Mouse (Mus musculus) heart, embryonic 10.5 days (tissue): ENCODE data around the gene Babam2. TPM values are rescaled to one million over a fixed set of nuclear protein-coding genes. Genes with fewer than 3 reads are reported as not detected.
"Not testable (repeated sequence)": the region's sequence is repeated elsewhere in the genome, so short reads cannot be mapped to it uniquely, and the experiment has no call there.

Experiments used
- DNase-seq: peaks from one replicate; pipeline ENCODE4 v3.0.0-alpha.2; 2017; ENCODE audit warnings: low spot score
- H3K27ac ChIP-seq: fragments of 300-500 bp; sonication (generic); 2 replicates; pipeline ENCODE4 v1.5.1; 2016; ENCODE audit warnings: mild to moderate bottlenecking
- H3K27me3 ChIP-seq: fragments of 300-500 bp; sonication (generic); 2 replicates; pipeline ENCODE4 v1.6.1; 2016; ENCODE audit warnings: mild to moderate bottlenecking; ENCODE audit not compliant: poor library complexity, insufficient read depth, severe bottlenecking
- H3K36me3 ChIP-seq: fragments of 300-500 bp; sonication (generic); 2 replicates; pipeline ENCODE4 v1.6.1; 2016; ENCODE audit warnings: mild to moderate bottlenecking, moderate library complexity
- H3K4me1 ChIP-seq: fragments of 300-500 bp; sonication (generic); 2 replicates; pipeline ENCODE4 v1.6.1; 2016; ENCODE audit warnings: mild to moderate bottlenecking
- H3K4me3 ChIP-seq: fragments of 300-500 bp; sonication (generic); 2 replicates; pipeline ENCODE4 v1.5.1; 2016; ENCODE audit warnings: mild to moderate bottlenecking, moderate library complexity
- H3K9me3 ChIP-seq: fragments of 300-500 bp; sonication (generic); 2 replicates; pipeline ENCODE4 v1.6.1; 2016; ENCODE audit warnings: mild to moderate bottlenecking, moderate library complexity
- WGBS: fragments of 180-500 bp; shearing (Covaris S2); methylation state at CpG from one replicate; pipeline ENCODE4 v1.1.7; 2016; 5-methylcytosine and 5-hydroxymethylcytosine counted together
- polyA plus RNA-seq: library from polyadenylated mRNA; unstranded; fragments of >200 nt; fragmentation: Nextera tagmentation; extraction: Ambion mirVana; gene quantifications from 2 replicates; pipeline ENCODE4 v1.2.1, GENCODE M21; 2016

The Babam2 gene
- polyA plus RNA-seq, 1 experiment from 2014 or later = 43.6 TPM

DNA sequence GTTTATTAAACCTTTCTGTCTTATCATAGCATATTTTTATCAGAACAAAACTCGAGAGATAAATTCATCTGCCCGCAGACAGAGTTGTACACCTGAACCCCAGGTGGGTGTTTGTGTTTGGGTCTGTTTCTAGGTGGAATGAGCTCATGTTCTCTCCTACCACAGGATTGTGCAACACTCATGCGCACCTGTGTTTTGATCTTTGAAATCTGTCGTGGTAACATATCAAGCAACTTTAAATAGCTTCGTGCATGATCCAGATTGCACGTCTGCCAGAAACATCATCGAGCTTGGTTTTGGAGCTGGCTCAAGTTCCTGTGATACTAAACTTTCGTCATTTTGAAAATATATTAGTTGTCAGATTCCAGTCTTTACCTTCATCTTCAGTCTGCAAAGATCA, 251.9 kb downstream of the Babam2 start:
- no peaks in the 10 kb centered on the region for H3K27me3 ChIP-seq
- 0 out of 2 replicates have a peak, but pooled peaks cover 3% of the 10 kb centered on the region for H3K4me1 ChIP-seq
- no peaks in the 10 kb centered on the region for H3K36me3 ChIP-seq
- no peak for DNase-seq
- H3K4me3 ChIP-seq = no peak overlapping the region
- WGBS = 89% methylated on average over 8 of the region's 8 CpGs
- H3K27ac ChIP-seq = no peak overlapping the region
- H3K9me3 ChIP-seq = no peaks in the 10 kb centered on the region

DNA sequence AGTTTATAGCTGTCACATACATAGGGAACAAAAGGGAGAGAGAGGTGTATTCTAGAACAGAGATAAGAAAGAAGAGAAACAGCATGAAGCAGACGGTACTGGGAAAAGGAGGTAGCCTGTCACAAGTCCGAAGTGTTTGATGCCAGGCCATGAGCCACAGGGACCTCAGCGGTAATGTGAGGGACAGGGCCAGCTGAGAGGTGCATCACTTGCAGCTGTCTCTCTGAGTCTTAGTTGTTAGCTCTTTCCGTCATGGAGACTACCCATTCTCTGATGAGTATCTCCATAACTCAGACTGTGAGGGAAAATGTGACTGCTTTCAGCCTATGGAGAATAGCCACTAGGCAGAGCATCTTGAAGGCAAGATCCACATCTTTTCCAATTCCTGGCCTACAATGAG, 253.0 kb downstream of the Babam2 start:
- Histone ChIP-seq H3K27ac (no peak overlapping the region), H3K4me1 (0 out of 2 replicates have a peak, but pooled peaks cover 3% of the 10 kb centered on the region), H3K4me3 (no peak overlapping the region), H3K9me3 (no peaks in the 10 kb centered on the region), H3K27me3 (no peaks in the 10 kb centered on the region), H3K36me3 (no peaks in the 10 kb centered on the region)
- DNase-seq = no peak
- WGBS = 78% methylated on average over 4 of the region's 4 CpGs

DNA sequence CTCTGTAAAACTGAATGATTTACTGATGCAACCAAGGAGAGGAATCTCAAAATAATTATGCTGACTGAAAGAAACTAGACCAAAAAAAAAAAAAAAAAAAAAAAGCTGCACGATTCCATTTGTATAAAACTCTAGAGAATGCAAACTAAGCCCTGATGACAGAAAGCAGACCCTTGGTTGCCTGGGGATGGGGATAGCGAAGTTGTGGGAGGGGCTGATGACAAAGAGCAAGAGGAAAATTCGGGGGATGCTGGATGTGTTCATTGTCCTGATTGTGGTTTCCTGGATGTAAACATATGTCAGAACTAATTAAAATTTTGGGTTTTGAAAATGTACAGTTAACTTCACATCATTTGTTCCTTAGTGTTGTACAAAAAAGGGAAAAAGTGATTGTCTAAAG, 257.7 kb downstream of the Babam2 start:
- Histone ChIP-seq H3K4me3 (no peak overlapping the region), H3K27me3 (no peaks in the 10 kb centered on the region), H3K36me3 (no peaks in the 10 kb centered on the region), H3K4me1 (no peaks in the 10 kb centered on the region), H3K9me3 (no peaks in the 10 kb centered on the region), H3K27ac (no peak overlapping the region)
- 57% methylated on average over 3 of the region's 3 CpGs for WGBS
- no peak for DNase-seq

DNA sequence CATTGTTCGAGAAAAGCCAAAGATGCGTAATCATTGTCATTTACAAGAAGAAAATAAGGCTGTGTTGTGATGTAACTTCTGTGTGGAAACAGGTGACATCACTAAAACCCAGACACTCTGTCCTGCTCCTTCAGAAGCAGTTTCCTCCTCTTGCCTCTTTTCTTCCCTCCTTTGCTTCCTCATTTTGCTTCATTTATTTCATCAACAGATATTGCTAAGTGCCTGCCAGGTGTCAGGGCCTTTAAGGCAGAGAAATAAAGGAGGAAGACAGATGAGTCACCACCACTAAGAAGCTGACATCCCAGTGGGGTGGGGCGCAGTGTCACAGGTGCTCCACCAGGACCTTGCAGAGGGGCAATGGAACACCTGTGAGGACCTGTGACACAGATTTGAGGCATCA, 258.9 kb downstream of the Babam2 start:
- Histone ChIP-seq H3K27me3 (no peaks in the 10 kb centered on the region), H3K4me3 (no peak overlapping the region), H3K9me3 (no peaks in the 10 kb centered on the region), H3K4me1 (no peaks in the 10 kb centered on the region), H3K36me3 (no peaks in the 10 kb centered on the region), H3K27ac (peak overlapping the region; percentile 3; the same call in 1 of the 2 replicates)
- no peak for DNase-seq
- 96% methylated on average over 3 of the region's 3 CpGs for WGBS

DNA sequence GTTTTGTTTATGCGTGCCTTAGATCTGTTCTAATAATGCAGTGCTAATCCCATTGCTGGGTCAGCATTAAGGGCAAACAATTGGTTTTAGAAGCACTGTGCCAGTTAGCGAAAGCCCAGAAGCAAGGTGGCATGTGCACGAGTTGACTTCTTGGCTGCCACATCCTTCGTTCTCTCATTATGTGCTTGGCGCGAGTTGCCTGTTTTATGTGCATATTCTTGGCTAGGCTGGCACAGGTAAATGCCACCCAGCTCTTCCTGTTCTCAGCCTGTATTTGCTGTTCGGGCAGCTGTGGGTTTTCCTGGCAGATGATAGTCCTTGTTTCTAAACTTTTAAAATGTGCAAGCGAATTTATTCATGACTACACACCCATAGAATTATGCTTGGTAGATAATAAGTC, 262.4 kb downstream of the Babam2 start:
- Histone ChIP-seq H3K4me3 (no peak overlapping the region), H3K4me1 (no peaks in the 10 kb centered on the region), H3K9me3 (no peaks in the 10 kb centered on the region), H3K27ac (no peak overlapping the region), H3K36me3 (no peaks in the 10 kb centered on the region), H3K27me3 (no peaks in the 10 kb centered on the region)
- DNase-seq = no peak
- WGBS = 93% methylated on average over 8 of the region's 8 CpGs

DNA sequence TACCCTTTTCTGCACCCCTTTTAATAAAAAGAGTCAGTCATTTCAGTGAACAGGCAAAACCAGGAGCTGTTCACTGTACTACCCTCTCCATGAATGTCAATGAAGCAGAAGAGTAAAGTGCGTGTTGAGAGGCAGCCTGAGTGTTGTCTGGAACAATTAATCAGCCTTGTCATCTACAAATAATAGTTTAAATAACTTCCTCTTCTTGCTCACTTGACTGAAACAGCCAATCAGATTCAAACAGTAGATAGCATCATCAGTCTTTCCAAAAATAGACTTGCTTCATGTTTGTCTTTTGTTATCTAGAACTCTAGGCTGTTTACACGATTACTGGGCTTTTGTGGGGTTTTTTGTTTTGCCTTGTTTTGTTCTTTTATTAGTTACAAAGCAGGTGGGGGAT, 263.9 kb downstream of the Babam2 start:
- Histone ChIP-seq H3K4me1 (no peaks in the 10 kb centered on the region), H3K9me3 (no peaks in the 10 kb centered on the region), H3K27me3 (no peaks in the 10 kb centered on the region), H3K36me3 (no peaks in the 10 kb centered on the region), H3K27ac (no peak overlapping the region), H3K4me3 (no peak overlapping the region)
- no peak for DNase-seq
- WGBS = 41% methylated on average over 2 of the region's 2 CpGs

DNA sequence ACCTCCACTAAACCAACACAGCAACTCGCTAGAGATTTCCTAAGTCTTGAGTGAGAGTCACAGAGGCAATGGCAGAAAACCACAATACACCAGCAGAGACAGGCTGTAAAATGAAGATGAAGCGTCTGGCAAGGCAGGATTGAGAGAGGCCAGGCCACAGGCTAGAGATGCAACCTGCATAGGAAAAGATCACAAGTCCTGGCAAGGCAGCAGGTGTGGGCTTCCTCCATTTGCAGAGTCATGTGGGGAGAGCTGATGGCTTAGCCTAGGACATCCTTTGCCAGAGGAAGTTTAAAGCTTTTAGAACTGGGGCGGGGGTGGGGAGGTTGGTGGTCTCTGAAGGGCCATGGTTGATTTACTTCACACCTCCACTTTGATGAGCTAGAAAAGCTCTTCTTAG, 264.9 kb downstream of the Babam2 start:
- no peaks in the 10 kb centered on the region for H3K4me1 ChIP-seq
- H3K36me3 ChIP-seq = no peaks in the 10 kb centered on the region
- H3K27ac ChIP-seq = no peak overlapping the region
- no peak overlapping the region for H3K4me3 ChIP-seq
- 68% methylated on average over 3 of the region's 3 CpGs for WGBS
- H3K9me3 ChIP-seq = no peaks in the 10 kb centered on the region
- no peak for DNase-seq
- H3K27me3 ChIP-seq = no peaks in the 10 kb centered on the region

DNA sequence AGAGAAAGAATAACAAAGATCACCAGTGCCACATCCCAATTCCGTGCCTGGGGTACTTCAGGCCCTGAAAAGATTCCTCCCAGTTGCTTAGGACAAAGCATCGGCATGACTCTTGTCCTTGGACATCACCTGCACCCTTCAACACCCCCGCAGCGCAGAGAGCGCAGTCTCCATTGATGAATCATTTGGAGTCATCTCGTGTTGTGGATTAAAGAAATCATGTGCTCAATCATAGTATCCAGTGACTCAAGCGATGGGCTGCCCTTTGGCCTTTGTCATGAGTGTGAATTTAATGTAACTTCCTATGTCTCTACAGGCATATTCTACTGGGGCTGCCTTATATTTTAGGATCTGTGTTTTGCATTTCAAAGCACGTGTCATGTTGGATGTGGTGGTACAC, 265.9 kb downstream of the Babam2 start:
- DNase-seq = no peak
- H3K27ac ChIP-seq = no peak overlapping the region
- H3K4me3 ChIP-seq = no peak overlapping the region
- WGBS = 84% methylated on average over 8 of the region's 8 CpGs
- H3K27me3 ChIP-seq = no peaks in the 10 kb centered on the region
- 0 out of 2 replicates have a peak, but pooled peaks cover 3% of the 10 kb centered on the region for H3K4me1 ChIP-seq
- H3K36me3 ChIP-seq = no peaks in the 10 kb centered on the region
- H3K9me3 ChIP-seq = no peaks in the 10 kb centered on the region

DNA sequence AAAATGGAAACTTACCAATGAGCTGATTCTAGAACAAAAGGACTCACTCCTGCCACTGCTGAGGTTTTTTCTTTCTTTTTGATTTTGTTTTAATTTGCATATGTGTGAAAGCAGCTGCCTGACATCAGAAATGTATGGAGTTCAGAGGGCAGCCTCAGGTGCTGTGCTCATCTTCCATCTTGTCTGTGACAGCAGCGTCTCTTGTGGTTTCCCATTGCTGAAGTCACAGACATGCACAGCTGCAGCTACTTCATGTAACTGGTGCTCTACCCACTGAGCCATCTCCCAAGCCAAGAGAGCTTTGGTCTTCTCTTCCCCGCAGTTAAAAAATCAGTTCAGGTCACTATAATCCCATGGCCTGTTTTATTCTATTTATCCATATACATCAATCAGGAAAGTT, 266.4 kb downstream of the Babam2 start:
- Histone ChIP-seq H3K36me3 (no peaks in the 10 kb centered on the region), H3K27ac (no peak overlapping the region), H3K4me1 (0 out of 2 replicates have a peak, but pooled peaks cover 3% of the 10 kb centered on the region), H3K27me3 (no peaks in the 10 kb centered on the region), H3K9me3 (no peaks in the 10 kb centered on the region), H3K4me3 (no peak overlapping the region)
- 73% methylated on average over 2 of the region's 2 CpGs for WGBS
- no peak for DNase-seq

DNA sequence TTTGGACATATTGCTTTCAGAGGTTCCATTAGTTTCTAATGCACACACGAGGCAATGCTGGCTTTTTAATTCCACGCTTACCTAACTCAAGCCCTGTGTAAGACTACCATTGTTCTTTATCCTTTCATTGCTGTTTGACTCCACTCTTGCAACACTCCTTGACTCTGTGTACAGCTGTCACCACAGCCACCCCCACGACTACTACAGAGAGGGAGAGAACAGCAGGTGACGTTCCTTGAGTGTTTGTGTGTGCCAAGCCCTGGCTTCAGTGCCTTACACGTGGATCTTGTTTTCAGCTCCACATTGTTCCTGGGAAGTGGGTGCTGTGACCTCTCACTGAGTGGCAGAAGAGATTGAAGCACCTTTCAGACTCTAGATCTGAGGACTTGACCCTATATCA, 269.3 kb downstream of the Babam2 start:
- Histone ChIP-seq H3K27me3 (no peaks in the 10 kb centered on the region), H3K9me3 (no peaks in the 10 kb centered on the region), H3K4me3 (no peak overlapping the region), H3K36me3 (no peaks in the 10 kb centered on the region), H3K27ac (no peak overlapping the region), H3K4me1 (0 out of 2 replicates have a peak, but pooled peaks cover 3% of the 10 kb centered on the region)
- 67% methylated on average over 5 of the region's 5 CpGs for WGBS
- DNase-seq = no peak

DNA sequence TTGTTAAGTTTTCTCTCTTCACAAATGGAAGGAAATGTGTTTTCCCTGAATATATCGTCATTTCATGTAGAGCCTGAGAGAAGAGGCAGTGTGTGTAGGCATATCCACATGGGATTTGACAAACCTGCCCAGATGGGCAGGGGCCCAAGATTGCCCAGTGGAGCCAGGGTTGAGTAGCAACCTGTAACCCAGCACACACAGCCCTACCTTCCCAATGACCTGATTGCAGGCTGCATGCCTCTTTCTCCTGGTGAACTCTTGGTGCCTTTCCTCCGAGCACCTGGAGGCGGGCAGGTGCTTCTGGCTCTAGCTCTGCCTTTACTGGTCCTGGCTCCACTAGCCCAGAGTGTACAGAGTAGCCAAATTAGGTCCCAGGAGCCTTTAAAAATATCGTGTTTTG, 270.0 kb downstream of the Babam2 start:
- 81% methylated on average over 4 of the region's 4 CpGs for WGBS
- no peaks in the 10 kb centered on the region for H3K27me3 ChIP-seq
- no peak overlapping the region for H3K4me3 ChIP-seq

DNA sequence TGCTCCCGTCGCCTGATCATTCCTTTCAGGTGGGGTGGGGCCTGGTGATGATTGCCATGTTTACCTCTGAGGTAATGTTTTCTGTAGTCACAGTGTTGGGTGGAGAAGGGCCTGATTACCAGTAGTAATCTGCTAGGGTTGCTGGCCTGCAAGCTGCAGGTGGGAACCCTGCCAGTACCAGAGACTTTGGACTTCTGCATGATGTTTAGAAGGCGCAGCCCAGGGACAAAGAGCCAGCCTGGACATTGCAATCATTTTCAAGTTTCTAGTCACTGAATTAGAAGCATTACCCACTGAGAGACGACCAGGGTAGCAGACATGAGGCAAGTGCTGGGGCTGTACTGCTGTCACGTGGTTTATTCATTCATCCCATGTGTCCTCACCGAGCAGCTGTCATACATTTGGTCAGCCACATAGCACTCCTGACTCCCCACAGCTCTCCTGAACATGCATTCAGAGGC, 270.6 kb downstream of the Babam2 start:
- 74% methylated on average over 6 of the region's 6 CpGs for WGBS
- Histone ChIP-seq H3K36me3 (no peaks in the 10 kb centered on the region), H3K9me3 (no peaks in the 10 kb centered on the region), H3K27ac (no peak overlapping the region), H3K27me3 (no peaks in the 10 kb centered on the region), H3K4me1 (0 out of 2 replicates have a peak, but pooled peaks cover 3% of the 10 kb centered on the region), H3K4me3 (no peak overlapping the region)
- no peak for DNase-seq

More for the DNA sequence above, 270.0 kb downstream of the Babam2 start:
- H3K9me3 ChIP-seq = no peaks in the 10 kb centered on the region
- no peak for DNase-seq
- 0 out of 2 replicates have a peak, but pooled peaks cover 3% of the 10 kb centered on the region for H3K4me1 ChIP-seq
- H3K27ac ChIP-seq = no peak overlapping the region
- no peaks in the 10 kb centered on the region for H3K36me3 ChIP-seq

DNA sequence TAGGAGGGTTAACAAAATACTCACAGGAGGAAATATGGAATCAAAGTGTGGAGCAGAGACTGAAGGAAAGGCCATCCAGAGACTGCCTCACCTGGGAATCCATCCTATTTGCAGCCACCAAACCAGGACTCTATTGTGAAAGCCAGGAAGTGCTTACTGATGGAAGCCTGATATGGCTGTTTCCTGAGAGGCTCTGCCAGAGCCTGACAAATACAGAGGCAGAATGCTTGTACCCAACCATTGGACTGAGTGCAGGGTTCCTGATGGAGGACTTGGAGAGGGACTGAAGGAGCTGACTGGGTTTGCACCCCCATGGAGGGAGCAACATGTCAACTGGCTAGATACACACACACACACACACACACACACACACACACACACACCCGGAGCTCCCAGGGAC, 274.9 kb downstream of the Babam2 start:
- DNase-seq, H3K4me1 ChIP-seq, H3K9me3 ChIP-seq, H3K36me3 ChIP-seq, H3K4me3 ChIP-seq, H3K27me3 ChIP-seq, H3K27ac ChIP-seq: not testable (repeated sequence)
- 80% methylated on average over 1 of the region's 1 CpGs for WGBS

DNA sequence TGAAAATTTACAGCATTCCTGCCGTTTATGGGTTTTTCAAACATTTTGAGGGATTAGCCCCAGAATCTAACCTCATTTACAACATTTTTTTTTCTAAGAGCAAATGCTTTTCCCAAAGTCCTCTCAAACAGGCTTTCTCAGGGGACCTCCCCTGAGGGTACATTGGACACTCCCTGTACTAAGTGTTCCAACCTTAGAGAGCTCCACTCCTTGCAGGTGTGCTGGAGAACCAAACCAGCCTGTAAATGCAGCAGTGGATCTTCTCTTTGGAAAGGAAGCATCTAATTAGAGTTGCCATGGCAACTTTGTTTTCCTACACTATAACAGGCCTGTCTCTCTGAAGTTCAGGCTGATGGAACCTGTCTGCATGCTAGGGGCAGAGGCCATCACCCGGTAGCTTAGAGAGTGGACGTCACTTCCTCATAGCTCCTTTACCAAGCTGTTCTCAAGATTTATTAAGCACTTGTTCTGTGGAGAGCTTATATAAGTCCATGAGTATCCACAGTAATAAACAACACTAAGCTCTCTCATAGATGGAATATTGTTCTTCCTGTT, 277.2 kb downstream of the Babam2 start:
- Histone ChIP-seq H3K27ac (no peak overlapping the region), H3K4me3 (no peak overlapping the region), H3K36me3 (no peaks in the 10 kb centered on the region), H3K27me3 (no peaks in the 10 kb centered on the region), H3K9me3 (no peaks in the 10 kb centered on the region), H3K4me1 (no peaks in the 10 kb centered on the region)
- WGBS = 55% methylated on average over 3 of the region's 3 CpGs
- DNase-seq = no peak
